Mouse (Mus musculus) mouse embryonic stem cell (cell line): ENCODE data around the gene 4933415A04Rik.

Experiments used
- in situ Hi-C, 2 experiments: fragments of 300-500 bp; cut with MboI; formaldehyde crosslinking; loops; 1 replicate in 1 of 2; 3 replicates in 1 of 2; pipeline ENCODE4 v1.14.3; 2019 to 2020; ENCODE audit warnings: low sequenced_read_pairs in 2 of 2, low pct_unique_long_range_greater_than_20kb in 1 of 2, mixed read lengths in 1 of 2; ENCODE audit not compliant: unreplicated experiment in 1 of 2

Gene 4933415A04Rik

DNA sequence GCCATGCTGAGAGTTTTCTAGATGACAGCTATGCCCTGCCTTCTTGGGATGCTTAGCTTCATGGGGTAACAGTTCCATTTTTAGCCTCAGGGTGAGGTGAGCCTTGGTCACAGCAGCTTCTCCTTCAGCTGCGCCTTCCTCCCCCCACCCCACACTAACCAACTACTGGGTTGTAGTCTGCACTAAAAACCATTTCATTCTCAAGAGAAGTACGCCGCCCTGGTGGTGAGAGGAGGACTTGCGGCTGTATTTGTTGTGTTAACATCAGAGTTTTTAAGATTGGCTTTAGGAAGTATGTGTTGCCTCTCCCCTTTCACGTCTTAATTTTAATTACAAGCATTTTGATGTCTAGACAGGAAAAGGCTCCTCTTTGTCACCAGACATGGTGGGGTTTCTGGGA, 18.6 kb upstream of the 4933415A04Rik start:
- in situ Hi-C loops = no loop called here

DNA sequence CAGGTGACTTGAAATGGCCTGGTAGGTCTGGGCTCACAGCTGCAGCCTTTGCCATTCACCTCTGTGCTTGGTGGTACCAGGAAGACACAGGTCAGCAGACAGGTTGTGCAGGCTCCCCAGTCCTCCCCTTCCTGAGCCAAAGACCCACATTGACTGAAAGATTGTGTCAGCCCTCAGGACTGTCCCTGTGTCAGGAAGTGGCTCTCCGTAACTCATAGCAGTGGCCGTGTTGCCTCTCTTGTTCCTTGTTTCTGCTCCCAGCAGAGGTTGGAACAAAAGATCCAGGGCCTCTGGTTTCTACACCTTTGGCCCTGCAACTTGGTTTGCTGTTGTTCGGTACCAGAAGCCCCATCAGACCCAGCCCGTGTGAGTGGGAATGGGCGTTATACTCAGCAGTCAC, 17.7 kb upstream of the 4933415A04Rik start:
- in situ Hi-C loops = no loop called here

DNA sequence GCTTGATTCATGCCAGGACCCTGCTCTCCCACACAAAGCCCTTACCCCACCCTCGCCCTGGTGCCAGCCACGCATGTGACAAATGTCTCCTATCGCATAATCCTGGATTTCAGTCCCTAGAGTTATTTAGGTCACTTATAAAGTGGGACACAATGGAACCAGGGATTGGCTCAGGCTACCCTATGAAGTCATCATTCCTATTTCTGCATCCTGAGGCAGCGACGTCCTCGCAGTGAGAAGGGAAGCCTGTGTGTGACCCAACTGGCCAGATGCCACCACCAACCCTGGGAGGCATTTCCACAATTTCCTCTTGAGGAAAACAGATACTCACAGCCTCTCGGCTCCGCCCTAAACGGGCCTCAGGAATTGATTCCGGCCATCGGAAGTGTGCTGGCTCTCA, 17.2 kb upstream of the 4933415A04Rik start:
- in situ Hi-C loops = no loop called here

DNA sequence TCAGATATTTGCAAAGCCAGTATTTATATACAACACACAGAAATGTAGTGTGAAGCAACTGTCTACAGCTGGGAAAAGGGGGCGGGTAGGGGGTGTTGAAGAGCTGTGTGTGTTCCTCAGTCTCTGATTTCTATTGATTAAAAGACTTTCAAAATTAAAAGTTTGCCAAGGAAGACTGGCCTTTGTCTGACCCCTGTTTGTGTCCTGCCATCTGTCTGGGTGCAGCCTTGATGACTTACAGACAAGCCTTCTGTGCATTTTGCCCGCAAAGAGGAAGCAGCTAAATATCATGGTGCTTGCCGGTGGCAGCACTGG, 11.8 kb upstream of the 4933415A04Rik start:
- in situ Hi-C loops = no loop called here

DNA sequence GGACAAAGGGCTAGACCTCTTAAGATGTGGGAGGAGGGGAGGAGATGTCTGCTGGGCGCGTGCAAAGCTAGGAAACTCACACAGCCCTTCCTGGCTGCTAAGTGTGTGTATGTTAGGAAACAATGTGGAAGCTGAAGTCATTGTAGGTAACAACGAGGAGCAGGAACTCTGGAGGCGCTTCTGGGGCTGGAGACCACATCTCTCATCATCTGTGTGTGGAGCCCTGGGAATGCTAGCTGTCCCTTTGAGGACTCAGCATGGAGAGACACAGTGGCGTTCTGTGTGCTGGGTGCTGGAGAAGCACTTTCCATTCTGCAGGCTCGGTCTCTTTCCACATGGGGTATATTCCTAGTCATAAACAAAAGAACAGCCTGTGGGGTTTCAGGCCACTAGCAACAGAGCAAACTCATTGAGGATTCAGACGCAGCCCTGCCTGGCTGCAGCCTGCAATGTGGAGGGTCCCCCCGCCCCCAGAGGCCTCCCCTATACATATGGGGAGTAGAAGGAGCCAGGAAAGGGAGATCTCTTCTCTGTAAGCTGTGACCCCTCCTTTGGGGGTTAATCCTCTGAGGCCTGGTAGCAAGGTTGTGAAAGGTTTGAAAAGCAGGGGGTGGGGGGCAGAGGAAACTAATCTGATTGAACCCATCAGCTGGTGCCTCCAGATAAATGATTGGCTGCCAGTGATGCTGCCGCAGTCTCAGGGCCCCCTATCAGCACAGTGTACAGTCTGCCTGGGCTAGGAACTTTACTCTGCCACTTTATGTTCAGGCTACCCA, 11.3 kb upstream of the 4933415A04Rik start:
- in situ Hi-C loops = no loop called here

DNA sequence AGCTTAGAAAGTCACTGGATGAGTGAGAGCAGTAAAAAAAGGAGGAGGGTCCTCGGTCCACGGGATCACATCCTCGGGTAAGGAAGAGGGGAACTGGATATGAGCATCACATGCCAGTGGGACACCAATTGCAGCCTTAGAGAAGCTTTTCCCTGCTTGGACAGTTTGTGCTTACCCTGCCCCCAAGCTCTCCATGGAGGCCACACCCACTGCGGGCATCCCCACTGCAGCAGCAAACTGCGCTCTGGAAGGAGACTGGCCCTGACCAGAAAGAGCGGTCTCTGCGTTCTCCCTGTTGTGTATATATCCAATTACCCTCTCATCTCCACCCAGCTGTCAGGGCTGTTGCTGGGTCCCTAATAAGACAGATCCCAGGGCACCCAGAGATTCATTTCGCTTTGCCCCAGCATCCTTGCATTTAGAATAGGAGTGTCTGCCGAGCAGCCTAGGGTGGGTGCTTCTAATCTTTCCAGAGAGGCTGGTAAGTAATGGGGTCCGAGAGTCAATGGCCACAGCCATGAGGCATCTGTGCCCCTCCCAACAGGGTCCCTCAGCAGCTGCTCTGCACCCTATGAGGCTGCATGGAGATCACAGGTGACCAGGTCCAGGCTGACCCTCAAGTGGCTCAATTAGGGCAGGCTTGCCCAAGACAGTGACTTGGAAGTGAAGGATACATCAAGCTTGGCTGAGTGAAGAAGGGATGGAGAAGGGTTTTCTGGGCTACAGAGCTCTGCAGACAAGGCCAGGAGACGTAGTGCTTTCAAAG, 8.9 kb upstream of the 4933415A04Rik start:
- in situ Hi-C loops = no loop called here

DNA sequence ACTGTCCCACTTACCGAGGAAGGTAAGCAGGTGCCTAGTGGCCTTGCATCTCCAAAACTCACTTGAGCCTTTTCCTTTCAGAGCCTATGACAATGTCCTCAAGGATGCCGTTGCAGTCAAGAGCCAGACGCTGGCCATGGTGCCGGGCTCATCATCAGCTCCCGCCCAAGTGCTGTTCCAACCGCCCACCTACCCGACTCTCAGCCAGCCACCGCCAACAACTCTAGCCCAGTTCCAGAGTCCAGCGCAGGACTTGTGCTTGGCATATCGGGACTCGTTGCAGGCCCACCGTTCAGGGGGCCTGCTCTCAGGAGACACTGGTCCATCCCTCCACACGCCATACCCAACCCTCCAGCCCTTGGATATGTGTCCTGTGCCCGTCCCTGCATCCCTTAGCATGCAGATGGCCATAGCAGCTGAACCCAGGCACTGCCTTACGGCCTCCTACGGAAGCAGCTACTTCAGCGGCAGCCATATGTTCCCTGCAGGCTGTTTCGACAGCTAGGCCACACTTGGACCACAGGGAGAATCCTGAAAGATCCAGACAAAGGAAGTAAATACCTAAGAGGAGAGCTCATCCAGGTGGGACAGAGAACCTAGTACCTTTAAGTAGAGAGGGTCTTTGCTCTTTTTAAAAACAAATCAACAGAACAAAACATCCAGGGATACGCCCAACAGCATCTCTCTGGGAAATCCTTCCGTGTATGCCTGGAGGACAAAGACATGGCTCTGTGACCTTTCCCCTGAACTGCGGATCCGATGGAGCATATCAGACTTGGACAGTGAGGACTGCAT, 1.4 kb upstream of the 4933415A04Rik start:
- in situ Hi-C loops = no loop called here

DNA sequence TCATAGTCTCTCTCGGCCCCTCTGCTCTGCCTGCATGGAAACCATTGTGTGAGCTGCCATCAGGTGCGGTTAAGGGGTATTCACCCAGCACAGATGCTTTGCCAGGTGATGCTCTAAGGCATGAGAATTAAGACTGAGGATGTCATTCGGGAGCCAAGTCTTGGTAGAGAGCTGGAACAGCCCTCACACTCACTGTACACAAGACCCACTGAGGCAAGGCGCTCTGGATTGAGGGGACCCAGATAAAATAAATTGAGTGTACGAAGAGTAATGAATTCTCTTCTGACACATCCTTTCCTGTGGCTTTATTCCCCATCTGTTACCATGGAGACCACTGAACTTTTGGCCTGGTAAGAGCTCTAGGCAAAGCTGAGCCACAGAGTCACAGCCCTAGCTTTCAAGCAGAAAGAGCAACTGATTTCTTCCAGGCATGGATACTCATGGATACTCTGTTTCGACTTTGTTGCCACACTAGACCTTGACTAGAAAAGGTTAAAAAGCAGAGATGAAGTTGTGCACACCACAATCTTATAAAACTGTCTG, 2.8 kb downstream of the 4933415A04Rik start:
- in situ Hi-C loops = no loop called here

DNA sequence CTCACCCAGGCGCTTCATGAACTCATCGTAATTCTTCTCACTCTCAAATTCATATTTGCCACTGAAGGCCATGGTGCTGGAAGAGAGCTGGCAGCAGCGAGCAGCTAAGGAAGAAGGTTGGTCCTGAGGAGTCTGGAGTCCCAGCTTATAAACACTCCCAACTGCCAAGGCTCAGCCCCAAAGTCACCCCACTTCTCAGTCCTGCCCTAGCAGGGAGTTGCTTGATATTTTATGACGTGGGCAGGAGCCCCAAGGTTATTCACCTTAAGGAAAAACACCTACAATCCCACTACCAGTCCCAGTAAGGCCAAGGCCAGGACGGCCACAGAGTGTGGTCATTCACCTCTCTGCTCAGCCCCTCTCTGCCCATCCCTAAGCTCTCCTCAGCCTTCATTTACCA, 14.6 kb downstream of the 4933415A04Rik start, which contains the start of gene Fabp6:
Gene Fabp6, minus strand, starts transcription at position 101 of the 400 bp plus-strand sequence.
- in situ Hi-C loops = no loop called here

DNA sequence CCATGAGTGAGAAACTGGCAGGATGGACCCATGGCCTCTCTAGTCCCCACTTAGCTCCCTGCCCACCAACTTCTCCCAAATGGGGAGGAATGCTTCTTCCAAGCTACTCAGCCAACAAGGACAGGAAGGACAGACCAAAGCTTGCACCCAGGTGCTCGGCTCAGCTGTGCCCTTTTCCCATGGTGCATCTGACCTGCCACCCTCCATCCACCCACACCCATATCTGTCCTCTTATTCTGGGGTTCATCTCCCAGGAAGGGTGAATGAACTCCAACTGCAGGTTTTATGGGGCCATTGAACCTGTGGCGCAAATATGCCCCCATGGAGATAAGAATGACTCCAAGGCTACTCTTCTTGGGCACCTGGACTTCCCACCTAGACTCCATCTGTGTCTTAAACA, 17.4 kb downstream of the 4933415A04Rik start:
- in situ Hi-C loops = no loop called here

DNA sequence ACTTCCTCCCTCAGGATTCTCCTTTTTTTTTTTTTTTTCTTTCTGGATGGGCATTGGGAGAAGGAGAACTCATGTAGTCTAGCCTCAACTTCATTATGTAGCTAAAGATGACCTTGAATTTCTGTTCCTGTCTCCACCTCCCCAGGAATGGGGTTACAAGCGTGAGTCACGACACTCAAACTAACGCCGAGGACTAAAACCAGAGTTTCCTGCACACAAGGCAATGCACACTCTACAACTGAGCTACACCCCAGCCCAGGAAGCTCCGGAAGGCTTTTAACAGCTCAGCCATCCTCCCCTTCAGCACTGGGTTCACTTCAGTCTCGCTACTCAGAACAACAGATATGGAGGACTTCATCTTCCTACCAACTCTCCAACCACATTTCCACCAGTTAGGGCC, 18.1 kb downstream of the 4933415A04Rik start:
- in situ Hi-C loops = no loop called here

DNA sequence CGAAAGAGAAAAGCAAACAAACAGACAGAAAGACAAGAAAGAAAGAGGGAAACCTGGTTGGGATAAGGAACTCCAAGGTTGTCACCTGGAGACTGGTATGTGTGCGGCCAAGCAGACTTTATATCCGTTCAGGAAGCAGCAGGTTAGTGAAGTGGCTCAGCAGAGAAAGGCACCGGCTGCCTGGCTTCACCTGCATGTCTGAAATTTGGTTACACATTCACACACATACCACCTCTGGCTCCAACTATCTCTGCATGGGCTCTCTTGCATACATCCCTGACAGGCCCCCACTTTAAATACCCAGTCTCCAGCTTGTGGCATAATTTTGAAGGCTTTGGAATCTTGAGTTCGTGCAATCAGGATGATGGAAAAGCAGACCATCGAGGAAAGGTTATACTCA, 19.0 kb downstream of the 4933415A04Rik start:
- in situ Hi-C loops = no loop called here

DNA sequence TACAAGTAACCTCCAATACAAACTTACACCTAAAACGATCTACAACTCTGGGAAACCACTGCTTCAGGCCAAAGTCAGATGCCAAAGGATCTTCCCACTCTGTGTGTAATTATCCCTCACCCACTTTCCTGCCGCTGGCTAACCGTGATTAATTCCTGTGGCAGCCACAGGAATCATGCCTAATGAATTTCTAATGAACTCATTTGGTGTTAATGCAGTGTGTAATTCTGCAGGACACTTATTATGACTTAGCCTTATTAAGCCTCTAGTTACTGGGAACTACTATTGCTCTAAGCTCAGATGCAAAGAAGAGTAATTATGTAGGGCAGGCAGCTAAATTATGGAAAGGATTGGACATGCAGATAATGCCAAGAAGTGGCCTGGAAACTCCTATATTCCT, 21.6 kb downstream of the 4933415A04Rik start:
- in situ Hi-C loops = no loop called here

DNA sequence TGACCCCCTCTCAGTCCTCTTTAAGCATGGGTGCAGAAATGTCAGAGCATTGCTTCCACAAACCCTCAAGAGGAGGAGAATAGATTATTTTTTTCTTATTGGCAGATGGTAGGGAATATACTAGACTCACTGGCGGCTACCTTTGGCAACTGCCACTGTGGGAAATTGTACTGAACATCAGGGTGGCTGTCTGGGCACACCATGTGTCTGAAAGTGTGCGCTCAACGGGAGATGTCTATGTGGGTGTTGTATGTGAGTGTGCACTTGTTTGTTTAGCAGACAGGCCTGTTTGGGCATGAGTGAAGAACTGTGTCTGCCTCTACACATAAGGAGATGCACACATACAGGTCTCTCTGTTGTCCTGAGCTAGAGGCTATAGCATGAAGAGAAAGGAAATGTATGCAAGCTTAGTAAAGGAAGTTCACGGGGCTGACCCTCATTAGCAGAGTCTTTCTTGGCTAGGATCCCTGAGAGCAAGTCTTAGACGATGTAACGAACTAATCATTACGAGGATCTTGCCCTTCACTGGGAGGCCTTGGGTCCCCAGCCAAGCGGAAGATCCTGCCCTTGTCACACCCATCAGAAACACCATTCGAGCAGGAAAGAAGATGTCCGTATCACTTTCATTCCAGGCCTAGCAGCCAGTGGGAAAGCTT, 23.3 kb downstream of the 4933415A04Rik start:
- in situ Hi-C loops = no loop called here

DNA sequence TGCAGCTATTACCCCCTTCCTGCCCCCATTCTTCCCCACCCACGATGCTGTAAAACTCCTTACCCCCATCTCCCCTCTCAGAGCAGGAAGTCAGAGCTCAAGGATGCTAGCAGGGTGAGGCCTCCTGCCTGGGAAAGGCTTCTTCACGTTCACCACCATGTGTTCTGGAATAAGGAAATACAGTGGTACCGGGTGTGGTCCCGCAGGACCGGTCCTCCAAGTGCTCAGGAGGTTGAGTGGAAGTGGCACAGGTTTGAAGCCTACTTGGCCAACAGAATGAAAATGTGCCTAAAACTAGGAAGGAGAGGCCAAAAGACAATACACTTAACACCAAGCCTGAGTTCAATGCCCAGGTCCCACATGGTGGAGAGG, 23.8 kb downstream of the 4933415A04Rik start:
- in situ Hi-C loops = no loop called here

DNA sequence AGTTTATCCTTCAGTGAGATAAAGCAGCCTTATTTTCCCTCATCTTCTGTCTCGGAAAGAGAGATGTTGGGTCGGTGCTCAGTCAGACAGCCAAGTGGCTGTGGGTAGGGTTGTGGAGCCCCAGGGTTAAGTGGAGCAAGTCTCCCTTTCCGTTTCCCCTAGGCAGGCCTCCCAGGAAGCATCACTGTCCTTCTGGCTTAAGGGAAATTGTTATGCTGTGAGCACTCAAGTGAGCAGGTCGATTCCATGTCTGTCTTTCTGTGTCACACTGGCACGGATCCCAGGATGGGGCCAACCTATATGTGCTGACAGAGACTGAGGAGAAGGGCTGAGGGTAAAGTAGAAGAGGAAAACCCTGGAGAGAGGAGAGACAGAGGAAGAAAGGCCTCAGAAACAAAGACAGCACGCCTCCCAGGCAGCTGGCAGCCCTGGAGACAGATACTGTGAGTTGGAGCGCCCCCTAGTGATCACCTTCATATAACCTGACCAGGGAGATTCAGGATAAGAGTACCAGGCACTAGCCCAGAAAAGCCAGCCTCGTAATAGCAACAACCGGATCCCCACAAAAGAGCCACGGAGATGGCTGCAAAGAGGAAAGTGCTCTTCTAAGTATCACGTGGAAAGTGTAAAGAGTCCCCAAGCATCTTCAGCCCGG, 26.1 kb downstream of the 4933415A04Rik start:
- in situ Hi-C loops = no loop called here

DNA sequence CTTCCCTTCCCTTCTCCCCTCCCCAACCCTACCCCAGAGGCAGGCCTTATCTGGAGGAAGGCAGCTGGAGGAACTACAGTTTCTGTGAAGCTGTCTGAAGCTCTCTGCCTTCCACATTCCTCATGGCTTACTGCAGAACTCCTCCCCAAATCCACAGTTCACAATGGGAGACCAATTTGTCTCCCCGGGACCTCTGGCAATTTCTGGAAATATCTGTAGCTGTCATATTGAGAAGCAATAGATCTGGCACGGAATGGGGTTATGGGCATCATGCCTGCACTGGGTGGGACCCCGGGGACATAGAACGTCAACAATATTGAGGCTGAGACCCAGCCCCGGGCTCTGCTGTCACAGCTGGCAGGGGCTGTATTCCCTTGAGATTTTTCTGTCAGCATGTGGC, 31.1 kb downstream of the 4933415A04Rik start:
- in situ Hi-C loops = no loop called here

DNA sequence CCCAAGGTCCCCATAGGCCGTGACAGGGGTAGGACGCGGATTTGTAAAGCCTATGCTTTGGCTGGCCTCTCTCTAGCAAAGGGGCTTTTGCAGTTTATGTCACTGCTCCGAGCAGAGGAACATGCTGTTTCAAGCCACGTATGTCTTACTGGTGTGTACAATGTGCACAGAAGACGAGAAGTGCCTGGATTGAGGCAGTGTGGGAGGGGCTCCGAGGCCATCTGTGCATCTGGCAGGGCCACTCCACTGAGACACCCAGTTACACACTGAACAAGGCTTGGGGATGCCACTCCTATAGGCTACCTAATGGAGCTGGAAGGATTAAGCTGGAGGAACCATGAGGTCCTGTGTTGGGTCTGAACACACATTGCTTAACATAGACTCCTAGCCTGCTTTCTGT, 31.6 kb downstream of the 4933415A04Rik start:
- in situ Hi-C loops = no loop called here
